Mouse (Mus musculus) MEL (cell line): ENCODE results near the gene Cebpg. TPM values are rescaled to one million over a fixed set of nuclear protein-coding genes. Genes with fewer than 3 reads are reported as not detected.

Source experiments
- DNase-seq: peaks from one replicate; pipeline ENCODE4 v3.0.0; 2011; ENCODE audit warnings: low read depth, low spot score
- H3K27ac ChIP-seq: 2 replicates; pipeline ENCODE4 v1.5.1; 2012; ENCODE audit warnings: low read depth, mild to moderate bottlenecking, control low read depth, low read length, moderate library complexity; ENCODE audit not compliant: control insufficient read depth
- H3K27me3 ChIP-seq, 2 experiments: fragments of 150-350 bp in 1 of 2; sonication (generic) in 1 of 2; 2 replicates each; pipeline ENCODE4 v1.6.1; 2012; ENCODE audit warnings: low read length in 2 of 2, mild to moderate bottlenecking in 2 of 2, improper control_type of control experiment in 1 of 2, moderate library complexity in 1 of 2; ENCODE audit not compliant: insufficient read depth in 2 of 2, control insufficient read depth in 1 of 2
- H3K36me3 ChIP-seq, 2 experiments: 2 replicates each; pipeline ENCODE4 v1.6.1; 2012 to 2014; ENCODE audit warnings: low read length in 2 of 2, improper control_type of control experiment in 1 of 2, inconsistent platforms in 1 of 2, mild to moderate bottlenecking in 1 of 2; ENCODE audit not compliant: insufficient read depth in 2 of 2, control insufficient read depth in 1 of 2
- H3K4me1 ChIP-seq, 2 experiments: fragments of 150-350 bp in 1 of 2; sonication (generic) in 1 of 2; 2 replicates each; pipeline ENCODE4 v1.6.1; 2012; ENCODE audit warnings: low read length in 2 of 2, improper control_type of control experiment in 1 of 2, mild to moderate bottlenecking in 1 of 2; ENCODE audit not compliant: insufficient read depth in 2 of 2, control insufficient read depth in 1 of 2
- H3K4me3 ChIP-seq, 2 experiments: fragments of 150-350 bp in 1 of 2; sonication (generic) in 1 of 2; 2 replicates each; pipeline ENCODE4 v1.5.1; 2012; ENCODE audit warnings: low read depth in 2 of 2, low read length in 2 of 2, mild to moderate bottlenecking in 2 of 2, moderate library complexity in 2 of 2, control low read depth in 1 of 2, improper control_type of control experiment in 1 of 2; ENCODE audit not compliant: control insufficient read depth in 1 of 2, insufficient read depth in 1 of 2
- H3K79me2 ChIP-seq: 2 replicates; pipeline ENCODE4 v1.6.1; 2012; ENCODE audit warnings: mild to moderate bottlenecking, low read length, moderate library complexity; ENCODE audit not compliant: control insufficient read depth, poor library complexity, insufficient read depth
- H3K9ac ChIP-seq: 2 replicates; pipeline ENCODE4 v1.6.1; 2012; ENCODE audit warnings: low read depth, mild to moderate bottlenecking, control low read depth, low read length, moderate library complexity; ENCODE audit not compliant: control insufficient read depth, poor library complexity, severe bottlenecking
- H3K9me3 ChIP-seq: fragments of 150-350 bp; sonication (generic); replicated peaks from 2 replicates; pipeline ENCODE4 v1.6.1; 2012; ENCODE audit warnings: mild to moderate bottlenecking, low read length, improper control_type of control experiment, moderate library complexity; ENCODE audit not compliant: insufficient read depth
- BHLHE40 ChIP-seq: IDR thresholded peaks from 2 replicates; pipeline ENCODE4 v1.6.1; 2012; ENCODE audit warnings: low read depth, mild to moderate bottlenecking, inconsistent platforms, low read length, improper control_type of control experiment, borderline replicate concordance
- CHD1 ChIP-seq: IDR thresholded peaks from 2 replicates; pipeline ENCODE4 v1.6.1; 2012; ENCODE audit warnings: low read depth, mild to moderate bottlenecking, inconsistent platforms, low read length, improper control_type of control experiment
- CTCF ChIP-seq, 3 experiments: IDR thresholded peaks in 2 of 3; conservative IDR thresholded peaks in 1 of 3; 2 replicates each; pipeline ENCODE4 v1.5.1; 2011 to 2012; ENCODE audit warnings: low read length in 3 of 3, low read depth in 2 of 3, mild to moderate bottlenecking in 2 of 3, improper control_type of control experiment in 1 of 3, inconsistent platforms in 1 of 3, mixed read lengths in 1 of 3, moderate library complexity in 1 of 3; ENCODE audit not compliant: control insufficient read depth in 1 of 3, insufficient read depth in 1 of 3, poor library complexity in 1 of 3, severe bottlenecking in 1 of 3
- ELF1 ChIP-seq: IDR thresholded peaks from 2 replicates; pipeline ENCODE4 v1.6.1; 2014; ENCODE audit warnings: low read depth, mild to moderate bottlenecking, inconsistent platforms, low read length, improper control_type of control experiment, moderate library complexity
- ETS1 ChIP-seq: IDR thresholded peaks from 2 replicates; pipeline ENCODE4 v1.6.1; 2012; ENCODE audit warnings: low read depth, mild to moderate bottlenecking, inconsistent platforms, low read length, improper control_type of control experiment, moderate library complexity
- HCFC1 ChIP-seq: IDR thresholded peaks from 2 replicates; pipeline ENCODE4 v1.6.1; 2012; ENCODE audit warnings: low read depth, mild to moderate bottlenecking, inconsistent platforms, low read length, improper control_type of control experiment, moderate library complexity
- MAX ChIP-seq: IDR thresholded peaks from 2 replicates; pipeline ENCODE4 v1.6.1; 2011; ENCODE audit warnings: low read length, improper control_type of control experiment
- MAZ ChIP-seq: IDR thresholded peaks from 2 replicates; pipeline ENCODE4 v1.6.1; 2012; ENCODE audit warnings: low read depth, mild to moderate bottlenecking, inconsistent platforms, low read length, improper control_type of control experiment
- MEF2A ChIP-seq: IDR thresholded peaks from 2 replicates; pipeline ENCODE4 v1.6.1; 2014; ENCODE audit warnings: low read depth, mild to moderate bottlenecking, inconsistent platforms, low read length, improper control_type of control experiment; ENCODE audit not compliant: poor library complexity, insufficient replicate concordance, severe bottlenecking; ENCODE audit errors: extremely low read depth
- MYB ChIP-seq: IDR thresholded peaks from 2 replicates; pipeline ENCODE4 v1.6.1; 2011; ENCODE audit warnings: mild to moderate bottlenecking, low read depth, low read length, improper control_type of control experiment
- MYC ChIP-seq: IDR thresholded peaks from 2 replicates; pipeline ENCODE4 v1.6.1; 2011; ENCODE audit warnings: low read depth, mild to moderate bottlenecking, low read length, improper control_type of control experiment, moderate library complexity
- NELFE ChIP-seq: IDR thresholded peaks from 2 replicates; pipeline ENCODE4 v1.6.1; 2011; ENCODE audit warnings: low read depth, low read length, improper control_type of control experiment
- NRF1 ChIP-seq: IDR thresholded peaks from 2 replicates; pipeline ENCODE4 v1.6.1; 2014; ENCODE audit warnings: low read depth, mild to moderate bottlenecking, inconsistent platforms, low read length, improper control_type of control experiment, moderate library complexity; ENCODE audit not compliant: poor library complexity, insufficient read depth, severe bottlenecking
- RAD21 ChIP-seq: IDR thresholded peaks from 2 replicates; pipeline ENCODE4 v1.6.1; 2011; ENCODE audit warnings: mild to moderate bottlenecking, low read depth, low read length, improper control_type of control experiment
- SIN3A ChIP-seq: IDR thresholded peaks from 2 replicates; pipeline ENCODE4 v1.6.1; 2012; ENCODE audit warnings: low read length, improper control_type of control experiment, inconsistent platforms
- SMC3 ChIP-seq: IDR thresholded peaks from 2 replicates; pipeline ENCODE4 v1.6.1; 2011; ENCODE audit warnings: low read depth, low read length, improper control_type of control experiment
- TAL1 ChIP-seq: IDR thresholded peaks from 2 replicates; pipeline ENCODE4 v1.6.1; 2012; ENCODE audit warnings: mild to moderate bottlenecking, inconsistent platforms, low read length, moderate library complexity, mixed read lengths
- UBTF ChIP-seq: IDR thresholded peaks from 2 replicates; pipeline ENCODE4 v1.6.1; 2012; ENCODE audit warnings: low read depth, mild to moderate bottlenecking, inconsistent platforms, low read length, improper control_type of control experiment, moderate library complexity, borderline replicate concordance; ENCODE audit not compliant: insufficient read depth
- USF2 ChIP-seq, 2 experiments: IDR thresholded peaks; 2 replicates each; pipeline ENCODE4 v1.6.1; 2011 to 2012; ENCODE audit warnings: improper control_type of control experiment in 2 of 2, low read length in 2 of 2, borderline replicate concordance in 1 of 2, inconsistent platforms in 1 of 2, low read depth in 1 of 2, mild to moderate bottlenecking in 1 of 2; ENCODE audit not compliant: insufficient read depth in 1 of 2
- ZKSCAN1 ChIP-seq: IDR thresholded peaks from 2 replicates; pipeline ENCODE4 v1.6.1; 2012; ENCODE audit warnings: low read depth, mild to moderate bottlenecking, inconsistent platforms, low read length, improper control_type of control experiment, moderate library complexity
- ZNF384 ChIP-seq: IDR thresholded peaks from 2 replicates; pipeline ENCODE4 v1.6.1; 2012; ENCODE audit warnings: low read depth, mild to moderate bottlenecking, inconsistent platforms, low read length, improper control_type of control experiment
- polyA plus RNA-seq, 2 experiments: library from polyadenylated mRNA; stranded (reverse) in 1 of 2; unstranded in 1 of 2; fragments of >175 nt in 1 of 2; fragments of >200 nt in 1 of 2; gene quantifications; 2 replicates each; pipeline versions ENCODE4 v1.2.1 to v1.2.4; 2012; ENCODE audit warnings: low replicate concordance in 2 of 2, low read depth in 1 of 2; ENCODE audit not compliant: insufficient read length in 2 of 2, insufficient read depth in 1 of 2, missing spikeins in 1 of 2
- total RNA-seq: library from RNA; depleted of rRNA; stranded (reverse); fragments of 300-350 nt; gene quantifications from 2 replicates; pipeline ENCODE4 v1.2.3, GENCODE M21; 2012

The Cebpg gene
- total and polyA plus RNA-seq, 3 experiments, result 17.3 to 20.7 TPM; not detected in 1

- no peaks in the 10 kb centered on the region for H3K27me3 ChIP-seq
These were observed 3.2 kb downstream of the Cebpg start for GRCm38 (mm10) chr7:35053161-35053560.

GRCm38 (mm10) chr7:35050540-35050939, 5.8 kb downstream of the Cebpg start:
- H3K9ac ChIP-seq, result no peak overlapping the region
- H3K9me3 ChIP-seq, result no peaks in the 10 kb centered on the region
- H3K36me3 ChIP-seq, result peaks cover 24 to 25% of the 10 kb centered on the region in 2 experiments
- H3K4me1 ChIP-seq, result peaks cover 0 to 9% of the 10 kb centered on the region in 2 experiments; a peak in 3 of 4 replicates
- no peak overlapping the region for H3K4me3 ChIP-seq
- peaks cover 53% of the 10 kb centered on the region for H3K79me2 ChIP-seq
- TF ChIP-seq ZKSCAN1, result no peak
- no peak for TF ChIP-seq HCFC1
- no peak for TF ChIP-seq RAD21
- no peak for TF ChIP-seq UBTF
- no peak overlapping the region for H3K27ac ChIP-seq
- DNase-seq, result no peak
- H3K27me3 ChIP-seq, result no peaks in the 10 kb centered on the region

More at GRCm38 (mm10) chr7:35053161-35053560, 3.2 kb downstream of the Cebpg start:
- no peak overlapping the region for H3K9ac ChIP-seq
- H3K4me1 ChIP-seq, result peaks cover 5 to 16% of the 10 kb centered on the region in 2 experiments
- no peak for TF ChIP-seq NRF1
- no peak for TF ChIP-seq SIN3A
- no peak for TF ChIP-seq CHD1
- TF ChIP-seq ELF1, result no peak
- TF ChIP-seq ZNF384, result no peak
- no peak for TF ChIP-seq SMC3
- TF ChIP-seq USF2 (IDR thresholded peaks at IDR 0.05; ENCODE audit: borderline replicate concordance in 1 of 2, insufficient read depth in 1 of 2, low read depth in 1 of 2, low read length in 2 of 2), result no peak
- TF ChIP-seq CTCF (IDR thresholded peaks at IDR 0.05 in 2 of 3, conservative IDR thresholded peaks at IDR 0.05 in 1 of 3; ENCODE audit: control insufficient read depth in 1 of 3, insufficient read depth in 1 of 3, low read depth in 2 of 3, low read length in 3 of 3, poor library complexity in 1 of 3, severe bottlenecking in 1 of 3), result no peak
- no peak for TF ChIP-seq BHLHE40
- TF ChIP-seq ETS1, result no peak
- no peak for TF ChIP-seq MYB
- TF ChIP-seq MEF2A, result no peak
- TF ChIP-seq MYC, result no peak
- no peak for TF ChIP-seq TAL1
- TF ChIP-seq MAX, result no peak
- TF ChIP-seq MAZ, result no peak
- TF ChIP-seq RAD21, result no peak
- no peak for TF ChIP-seq NELFE
- no peaks in the 10 kb centered on the region for H3K9me3 ChIP-seq
- peaks cover 18 to 29% of the 10 kb centered on the region in 2 experiments for H3K36me3 ChIP-seq
- H3K4me3 ChIP-seq, result no peak overlapping the region
- no peak for DNase-seq
- H3K27ac ChIP-seq, result no peak overlapping the region
- H3K79me2 ChIP-seq, result peaks cover 58% of the 10 kb centered on the region
